Mouse (Mus musculus) cerebellum, adult 2 months (tissue): ENCODE measurements at regions not wholly inside any gene's neighbourhood (a gene's known extent, or its start where the extent isn't known, plus 50 kb on each side); places are given as distances from the start of the nearest gene placed in this dataset.
"Not testable (repeated sequence)": the region's sequence is repeated elsewhere in the genome, so short reads cannot be mapped to it uniquely, and the experiment has no call there.

ENCODE experiments used
- DNase-seq, 2 experiments: peaks; one replicate each; pipeline ENCODE4 v3.0.0; 2021
- H3K27ac ChIP-seq: fragments of 200-500 bp; 2 replicates; pipeline ENCODE4 v1.5.1; 2012; ENCODE audit warnings: low read length, control low read depth, inconsistent platforms; ENCODE audit not compliant: insufficient read depth
- H3K27me3 ChIP-seq: fragments of 200-500 bp; 2 replicates; pipeline ENCODE4 v1.6.1; 2012; ENCODE audit warnings: inconsistent platforms, mild to moderate bottlenecking, low read length, moderate library complexity; ENCODE audit not compliant: control insufficient read depth, insufficient read depth
- H3K4me1 ChIP-seq: fragments of 200-500 bp; 2 replicates; pipeline ENCODE4 v1.6.1; 2011; ENCODE audit warnings: low read length; ENCODE audit not compliant: control insufficient read depth, insufficient read depth
- H3K4me3 ChIP-seq: fragments of 200-500 bp; replicated peaks from 2 replicates; pipeline ENCODE3; 2011; ENCODE audit warnings: mild to moderate bottlenecking, low read depth, low read length, control low read depth; ENCODE audit not compliant: insufficient read depth
- CTCF ChIP-seq: fragments of 200-500 bp; IDR thresholded peaks from 2 replicates; pipeline ENCODE4 v1.5.1; 2011; ENCODE audit warnings: low read depth, mild to moderate bottlenecking, control low read depth, low read length, moderate library complexity, borderline replicate concordance; ENCODE audit not compliant: insufficient read depth
- POLR2A ChIP-seq: fragments of 200-500 bp; IDR thresholded peaks from 2 replicates; pipeline ENCODE4 v1.6.1; 2011; ENCODE audit warnings: low read length, control low read depth, borderline replicate concordance; ENCODE audit not compliant: insufficient read depth
- WGBS: fragments of 180-500 bp; shearing (Covaris S2); methylation state at CpG from one replicate; pipeline ENCODE4 v1.1.7; 2018; 5-methylcytosine and 5-hydroxymethylcytosine counted together

DNA sequence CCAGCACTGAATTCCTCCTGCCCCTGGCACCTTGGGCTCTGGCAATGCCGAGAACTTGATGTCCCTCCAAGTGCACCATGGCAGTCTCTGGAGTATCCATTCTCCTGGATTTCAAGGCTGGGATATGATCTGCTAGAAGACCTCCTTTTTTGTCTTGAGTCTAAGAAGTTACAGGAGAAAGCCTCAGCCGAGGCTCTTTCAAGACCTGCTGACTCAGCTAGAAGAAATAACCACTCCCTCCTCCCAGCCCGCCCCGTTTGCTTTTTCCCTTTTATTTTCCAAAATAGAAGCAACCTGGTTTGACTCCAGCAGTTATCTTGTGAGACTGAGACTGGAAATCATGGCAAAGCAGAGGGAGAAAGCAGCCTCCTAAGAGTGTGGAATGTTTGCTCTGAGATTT lies 136.8 kb upstream of the Rgma start:
- no peaks in the 10 kb centered on the region for H3K27me3 ChIP-seq
- H3K27ac ChIP-seq: no peak overlapping the region
- no peak overlapping the region for H3K4me3 ChIP-seq
- DNase-seq: no peak
- 36% methylated on average over 4 of the region's 4 CpGs for WGBS
- TF ChIP-seq POLR2A (no peak), CTCF (no peak)
- H3K4me1 ChIP-seq: peaks cover 5% of the 10 kb centered on the region

DNA sequence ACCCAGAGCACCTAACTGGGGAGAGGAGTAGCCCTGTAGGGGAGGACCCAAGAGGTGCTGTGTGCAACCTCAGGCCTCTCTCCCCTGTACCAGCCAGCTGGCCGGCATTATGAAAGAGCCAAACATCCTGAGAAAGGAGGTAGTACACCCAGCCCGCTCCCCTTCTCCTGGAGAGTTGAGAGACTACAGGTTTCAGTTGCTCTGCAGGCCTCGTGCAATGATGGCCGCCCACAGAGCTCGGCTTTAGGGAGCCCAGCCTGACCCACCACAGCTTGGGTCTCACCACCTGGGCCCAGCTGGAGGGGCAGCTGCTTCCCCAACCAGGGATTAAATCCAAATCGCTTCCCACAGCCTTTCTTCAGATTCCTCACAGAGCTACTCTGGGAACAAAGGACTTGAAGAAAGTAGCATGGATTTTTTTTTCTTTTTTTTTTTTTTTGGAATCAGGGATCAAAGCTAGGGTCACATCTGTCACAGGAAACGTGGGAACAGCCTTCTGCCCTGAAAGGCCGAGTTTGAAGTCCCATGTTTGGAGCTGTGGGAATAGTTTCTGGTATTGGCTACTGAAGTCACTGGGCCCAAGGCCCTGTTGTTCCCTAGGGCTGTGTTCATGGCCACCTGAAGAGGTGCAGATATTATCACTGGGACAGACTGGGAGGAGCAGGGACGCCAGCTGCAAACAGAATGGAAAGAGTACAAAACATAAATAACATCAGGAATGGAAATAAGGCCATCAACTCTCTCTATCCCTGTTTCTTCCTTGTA lies 131.5 kb upstream of the Rgma start:
- TF ChIP-seq CTCF (no peak), POLR2A (no peak)
- peaks cover 5% of the 10 kb centered on the region for H3K4me1 ChIP-seq
- no peaks in the 10 kb centered on the region for H3K27me3 ChIP-seq
- H3K4me3 ChIP-seq: no peak overlapping the region
- no peak overlapping the region for H3K27ac ChIP-seq
- 64% methylated on average over 9 of the region's 9 CpGs for whole genome bisulfite sequencing
- DNase-seq: no peak

DNA sequence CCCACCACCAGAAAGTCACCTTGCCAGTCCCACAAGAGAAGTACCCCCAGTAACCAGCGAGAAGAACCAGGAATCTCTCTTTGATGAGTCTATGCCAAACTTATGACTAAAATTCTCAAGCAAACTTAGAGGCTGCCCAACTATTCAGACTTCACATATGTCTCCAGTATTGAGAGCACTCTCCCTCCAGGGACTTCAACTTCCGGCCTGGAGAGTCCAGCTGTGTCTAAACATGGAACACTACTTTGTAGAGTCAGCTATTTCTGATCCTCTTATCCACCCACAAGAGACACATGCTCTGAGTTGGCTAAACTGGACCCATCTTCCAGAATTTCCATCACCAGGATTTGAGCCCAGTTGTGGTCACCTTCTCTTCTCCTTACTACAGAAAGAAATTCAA lies 129.9 kb upstream of the Rgma start:
- TF ChIP-seq CTCF (no peak), POLR2A (no peak)
- no peak overlapping the region for H3K4me3 ChIP-seq
- WGBS: 76% methylated on average over 2 of the region's 2 CpGs
- DNase-seq: no peak
- H3K27ac ChIP-seq: no peak overlapping the region
- no peaks in the 10 kb centered on the region for H3K27me3 ChIP-seq
- peaks cover 5% of the 10 kb centered on the region for H3K4me1 ChIP-seq

DNA sequence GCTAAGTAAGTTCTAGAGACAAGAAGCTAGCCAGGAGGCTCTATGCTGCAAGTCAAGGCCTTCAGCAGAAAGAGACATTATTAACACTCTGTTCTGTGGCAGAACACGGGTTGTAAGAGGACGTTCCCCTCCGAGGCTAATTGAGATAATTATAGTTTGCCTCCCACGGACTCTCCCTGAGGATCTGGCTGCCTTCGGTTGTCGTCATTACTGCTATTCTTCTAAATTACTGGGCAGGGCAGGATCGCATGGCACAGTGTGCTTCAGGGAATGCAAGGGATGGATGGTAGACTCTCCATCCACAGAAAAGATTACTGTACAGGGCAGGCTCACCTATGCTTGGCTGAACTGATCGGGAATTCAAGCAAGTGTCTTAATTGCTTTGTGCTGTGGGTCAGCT lies 124.7 kb upstream of the Rgma start:
- Histone ChIP-seq H3K4me1 (no peaks in the 10 kb centered on the region), H3K4me3 (no peak overlapping the region), H3K27ac (no peak overlapping the region), H3K27me3 (no peaks in the 10 kb centered on the region)
- WGBS: 28% methylated on average over 8 of the region's 8 CpGs
- TF ChIP-seq POLR2A: no peak
- TF ChIP-seq CTCF: no peak
- no peak for DNase-seq

DNA sequence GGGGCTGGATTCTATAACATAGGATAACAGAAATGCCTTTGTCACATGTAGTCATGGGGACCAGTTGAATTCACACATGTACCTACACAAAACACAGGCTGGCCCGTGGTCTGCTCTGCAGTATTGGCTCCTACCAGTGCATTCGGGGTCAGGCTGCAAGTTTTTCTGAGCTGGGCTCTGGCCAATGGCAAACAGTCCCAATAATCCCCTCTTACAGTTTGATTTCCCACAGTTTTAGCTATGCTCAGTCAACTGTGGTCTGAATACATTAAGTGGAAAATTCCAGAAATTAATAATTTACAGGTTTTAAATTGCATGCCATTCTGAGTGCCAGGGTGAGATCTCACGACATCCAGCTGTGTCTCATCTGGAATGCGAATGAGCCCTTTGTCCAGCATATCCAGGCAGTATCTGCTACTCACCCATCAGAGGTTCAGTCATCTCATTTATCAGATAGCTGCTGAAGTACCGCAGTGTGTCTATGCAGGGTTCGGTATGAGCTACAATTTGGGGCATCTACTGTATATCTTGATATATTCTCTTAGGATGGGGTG lies 124.0 kb upstream of the Rgma start:
- Histone ChIP-seq H3K27me3 (no peaks in the 10 kb centered on the region), H3K27ac (no peak overlapping the region), H3K4me1 (no peaks in the 10 kb centered on the region), H3K4me3 (no peak overlapping the region)
- WGBS: 66% methylated on average over 6 of the region's 6 CpGs
- no peak for DNase-seq
- no peak for TF ChIP-seq CTCF
- TF ChIP-seq POLR2A: no peak

DNA sequence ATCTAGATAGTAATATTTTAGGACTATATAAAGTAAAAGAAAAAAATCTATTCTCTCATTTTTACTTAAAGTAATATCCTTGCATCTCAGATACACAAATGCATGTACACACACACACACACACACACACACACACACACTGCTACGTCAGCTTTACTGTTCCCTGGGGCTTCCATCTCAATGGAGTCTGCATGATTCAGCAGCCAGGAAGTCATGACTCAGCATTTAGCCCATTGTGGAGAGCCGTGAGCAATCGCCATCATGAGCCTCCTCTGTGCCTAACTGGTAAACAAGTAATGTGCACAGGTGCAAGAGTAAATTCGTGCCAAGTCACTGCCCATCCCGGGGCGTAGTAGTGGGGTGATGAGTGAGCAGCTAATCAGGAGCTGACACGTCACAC lies 120.3 kb upstream of the Rgma start:
- 78% methylated on average over 7 of the region's 7 CpGs for WGBS
- not testable (repeated sequence) for H3K4me1 ChIP-seq, DNase-seq, H3K27ac ChIP-seq, H3K27me3 ChIP-seq, H3K4me3 ChIP-seq

DNA sequence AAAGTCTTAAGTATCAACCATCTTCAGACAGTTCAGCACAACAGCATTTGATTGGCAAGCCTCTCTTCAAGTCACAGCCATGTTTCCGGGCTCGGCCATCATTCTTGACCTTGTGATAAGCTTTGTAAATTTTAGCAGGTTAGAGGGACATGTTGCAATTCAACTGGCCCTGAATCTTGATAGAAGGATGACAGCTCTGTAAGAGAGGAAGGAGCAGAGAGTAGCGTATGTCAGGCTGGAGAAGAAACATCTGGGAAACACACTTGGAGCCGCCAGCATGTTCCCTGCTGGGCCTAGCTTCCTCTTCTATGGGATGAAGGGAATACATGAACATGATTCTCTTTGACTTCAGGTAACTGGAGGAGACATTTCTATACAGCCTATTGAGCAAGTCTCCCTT lies 115.2 kb upstream of the Rgma start:
- no peak for TF ChIP-seq CTCF
- TF ChIP-seq POLR2A: no peak
- DNase-seq: no peak
- no peaks in the 10 kb centered on the region for H3K4me1 ChIP-seq
- no peak overlapping the region for H3K27ac ChIP-seq
- no peaks in the 10 kb centered on the region for H3K27me3 ChIP-seq
- WGBS: 91% methylated on average over 4 of the region's 4 CpGs
- H3K4me3 ChIP-seq: no peak overlapping the region

DNA sequence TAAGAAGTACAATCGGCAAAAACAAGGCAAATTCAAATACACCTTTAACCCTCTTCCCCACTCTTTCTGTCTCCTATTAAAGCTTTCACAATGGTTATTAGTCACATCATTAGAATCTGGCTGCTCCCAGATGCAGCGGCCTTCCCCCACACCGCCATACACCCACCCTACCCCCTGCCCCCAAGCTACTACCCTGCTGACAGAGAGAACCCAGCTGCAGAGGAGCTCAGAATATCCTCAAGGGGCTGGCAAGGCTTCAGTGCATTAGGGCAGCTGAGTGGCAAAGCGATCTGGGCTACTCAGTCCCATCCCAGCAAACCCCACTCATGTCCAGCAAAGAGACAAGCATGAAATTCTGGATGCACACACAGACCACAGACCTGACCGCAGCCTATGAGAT lies 113.6 kb upstream of the Rgma start:
- no peak for DNase-seq
- no peak for TF ChIP-seq CTCF
- TF ChIP-seq POLR2A: no peak
- no peak overlapping the region for H3K27ac ChIP-seq
- 78% methylated on average over 5 of the region's 5 CpGs for WGBS
- H3K4me1 ChIP-seq: no peaks in the 10 kb centered on the region
- no peak overlapping the region for H3K4me3 ChIP-seq
- H3K27me3 ChIP-seq: no peaks in the 10 kb centered on the region

DNA sequence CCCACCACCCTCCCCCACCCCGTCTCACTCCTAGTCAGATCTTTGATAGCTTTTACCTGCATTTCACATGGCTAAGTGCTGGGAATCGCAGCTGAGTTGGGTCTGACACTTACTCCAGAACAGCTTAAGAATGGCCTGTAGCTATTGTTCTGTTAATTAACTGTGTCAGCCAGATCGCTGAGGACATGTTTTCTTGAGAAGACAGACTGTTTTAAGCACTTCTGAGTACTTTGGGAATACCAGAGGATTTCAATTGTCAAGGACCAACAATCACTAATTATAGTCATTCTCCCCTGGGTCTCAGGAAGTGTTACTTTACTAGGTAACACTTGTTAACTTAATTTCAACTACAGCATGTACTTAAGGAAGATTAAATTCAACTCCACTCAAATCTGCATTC lies 112.8 kb upstream of the Rgma start:
- DNase-seq: no peak
- WGBS: 54% methylated on average over 3 of the region's 3 CpGs
- no peak overlapping the region for H3K4me3 ChIP-seq
- H3K27me3 ChIP-seq: no peaks in the 10 kb centered on the region
- no peaks in the 10 kb centered on the region for H3K4me1 ChIP-seq
- TF ChIP-seq CTCF (no peak), POLR2A (no peak)
- H3K27ac ChIP-seq: no peak overlapping the region
